Mouse (Mus musculus): ENCODE measurements around the gene Fsd2. TPM values are rescaled to one million over a fixed set of nuclear protein-coding genes. Genes with fewer than 3 reads are reported as not detected.

Gene Fsd2
- polyA plus RNA-seq, 1 experiment from 2014 or later, result 0.29 TPM

DNA sequence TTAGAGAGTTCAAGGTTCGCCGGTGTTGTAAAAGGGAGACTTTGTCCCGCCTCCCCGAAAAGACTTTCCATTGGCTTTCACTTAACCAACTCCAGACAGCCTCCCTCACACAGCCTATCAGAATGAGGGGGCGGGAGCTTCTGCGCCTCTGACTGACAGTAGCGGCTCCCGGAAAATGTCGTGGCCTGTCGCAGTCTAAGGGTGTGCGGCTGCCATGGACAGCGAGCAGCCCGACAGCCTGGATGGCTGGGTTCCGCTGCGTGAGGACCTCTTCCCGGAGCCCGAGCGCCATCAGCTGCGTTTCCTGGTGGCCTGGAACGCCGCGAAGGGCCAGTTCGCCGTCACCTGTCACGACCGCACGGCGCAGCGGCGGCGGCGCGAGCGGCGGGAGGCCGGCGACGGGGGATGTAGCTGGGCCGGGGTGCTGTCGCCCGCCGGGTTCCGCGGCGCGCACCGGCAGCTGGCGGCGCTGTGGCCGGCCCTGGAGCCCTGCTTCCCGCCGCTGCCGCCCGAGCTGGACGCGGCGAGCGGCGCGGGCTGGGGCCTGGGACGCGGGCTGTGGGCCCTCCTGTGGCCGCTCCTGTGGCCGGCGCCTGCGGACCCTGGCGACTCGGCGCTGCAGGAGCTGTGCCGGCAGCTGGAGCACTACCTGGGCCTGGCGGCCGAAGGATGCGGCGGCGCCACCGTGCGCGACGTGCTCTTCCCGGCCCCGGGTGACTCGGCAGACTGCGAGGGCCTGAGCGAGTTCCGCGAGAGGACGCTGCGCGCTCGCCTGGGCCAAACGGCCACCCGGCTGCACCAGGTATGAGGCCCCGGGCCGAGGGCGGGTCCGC lies 4.6 kb upstream of the Fsd2 start, which contains the start of gene Whamm:
Whamm (plus strand) TSS at position 159 of the 833 bp plus-strand sequence.
- WGBS, result under 1% methylated on average over 93 of the region's 96 CpGs
- Histone ChIP-seq H3K27me3 (no peaks in the 10 kb centered on the region), H3K9me3 (no peaks in the 10 kb centered on the region), H3K4me3 (peak within 1 kb of the TSS; percentile 91), H3K4me1 (replicated peaks) (peaks cover 18% of the 10 kb centered on the region), H3K4me2 (peak within 1 kb of the TSS; percentile 68), H3K27ac (replicated peaks) (peak within 1 kb of the TSS; percentile 98), H3K36me3 (peaks cover 13% of the 10 kb centered on the region), H3K9ac (peak within 1 kb of the TSS; percentile 96)
- peak; percentile 100 for ATAC-seq (ENCODE audit: low read depth)

DNA sequence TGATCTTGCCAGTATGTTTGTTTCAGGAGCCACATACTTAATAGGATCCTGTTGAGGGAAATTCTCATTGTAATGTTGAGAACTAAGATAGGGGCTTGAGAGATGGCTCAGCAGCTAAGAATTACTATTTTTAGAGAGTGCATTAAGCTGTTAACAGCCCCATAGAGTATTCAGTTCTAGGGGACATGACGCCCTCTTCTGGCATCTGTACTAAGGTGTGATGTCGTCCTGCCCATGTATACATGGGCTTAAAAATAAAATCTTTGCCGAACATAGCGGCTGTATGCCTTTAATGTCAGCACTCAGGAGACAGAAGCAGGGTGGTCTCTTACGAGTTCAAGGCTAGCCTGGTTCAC lies 4.0 kb upstream of the Fsd2 start:
- H3K36me3 ChIP-seq, result peaks cover 7% of the 10 kb centered on the region
- peak; percentile 40; the same call in 1 of the 2 replicates for ATAC-seq (ENCODE audit: low read depth)
- no peaks in the 10 kb centered on the region for H3K27me3 ChIP-seq
- H3K9me3 ChIP-seq, result no peaks in the 10 kb centered on the region
- H3K4me3 ChIP-seq, result peak overlapping the region; percentile 91
- H3K9ac ChIP-seq, result no peak overlapping the region
- peaks cover 18% of the 10 kb centered on the region for H3K4me1 ChIP-seq (replicated peaks)
- H3K27ac ChIP-seq (replicated peaks), result no peak overlapping the region
- peak overlapping the region; percentile 68 for H3K4me2 ChIP-seq
- WGBS, result 5% methylated on average over 5 of the region's 5 CpGs

DNA sequence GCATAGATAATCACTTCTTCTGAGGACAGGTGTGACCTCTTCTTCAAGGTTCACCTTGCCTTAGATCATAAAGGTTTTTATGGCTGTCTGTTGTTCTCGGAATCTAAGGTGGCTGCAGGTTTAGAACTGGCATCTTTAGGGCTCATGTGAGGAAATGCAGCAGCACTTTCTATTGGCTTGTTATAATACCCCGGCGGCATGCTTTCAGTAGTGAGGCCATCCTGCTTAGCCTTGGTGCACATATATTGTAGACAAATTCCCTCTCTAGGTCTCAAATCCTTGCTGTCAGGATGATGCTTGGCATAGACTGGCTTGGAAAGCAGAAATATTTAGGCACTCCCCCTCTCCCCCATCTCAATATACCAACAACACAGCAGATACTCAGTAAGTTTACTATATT lies 3.5 kb upstream of the Fsd2 start:
- ATAC-seq (ENCODE audit: low read depth), result no peak
- H3K36me3 ChIP-seq, result peaks cover 5% of the 10 kb centered on the region
- H3K4me2 ChIP-seq, result no peak overlapping the region
- peaks cover 18% of the 10 kb centered on the region for H3K4me1 ChIP-seq (replicated peaks)
- H3K9ac ChIP-seq, result no peak overlapping the region
- no peaks in the 10 kb centered on the region for H3K27me3 ChIP-seq
- no peaks in the 10 kb centered on the region for H3K9me3 ChIP-seq
- H3K4me3 ChIP-seq, result no peak overlapping the region
- no peak overlapping the region for H3K27ac ChIP-seq (replicated peaks)
- 89% methylated on average over 3 of the region's 3 CpGs for WGBS

DNA sequence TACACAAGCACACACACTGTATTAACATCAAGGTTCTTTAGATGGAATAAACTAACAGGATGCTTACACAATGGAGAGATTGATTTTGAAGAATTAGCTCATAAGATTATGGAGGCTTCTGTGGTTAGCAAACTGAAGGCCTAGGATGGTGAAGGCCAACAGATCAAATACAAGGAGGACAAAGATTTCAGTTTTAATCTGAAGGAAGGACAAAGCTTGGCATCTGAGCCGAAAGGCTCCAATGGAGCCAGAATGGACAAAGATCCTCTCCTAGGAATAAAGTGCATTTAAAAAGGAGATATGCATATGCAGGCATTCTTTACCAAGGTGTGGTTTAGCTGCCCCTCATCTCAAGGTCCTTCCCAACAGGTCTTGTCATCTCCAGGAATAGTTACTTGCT lies 3.1 kb upstream of the Fsd2 start:
- Histone ChIP-seq H3K9ac (no peak overlapping the region), H3K4me1 (replicated peaks) (peaks cover 18% of the 10 kb centered on the region), H3K4me2 (no peak overlapping the region), H3K27ac (replicated peaks) (no peak overlapping the region), H3K27me3 (no peaks in the 10 kb centered on the region), H3K36me3 (peaks cover 1% of the 10 kb centered on the region), H3K9me3 (no peaks in the 10 kb centered on the region), H3K4me3 (no peak overlapping the region)
- 92% methylated on average over 1 of the region's 1 CpGs for WGBS
- ATAC-seq (ENCODE audit: low read depth), result no peak

DNA sequence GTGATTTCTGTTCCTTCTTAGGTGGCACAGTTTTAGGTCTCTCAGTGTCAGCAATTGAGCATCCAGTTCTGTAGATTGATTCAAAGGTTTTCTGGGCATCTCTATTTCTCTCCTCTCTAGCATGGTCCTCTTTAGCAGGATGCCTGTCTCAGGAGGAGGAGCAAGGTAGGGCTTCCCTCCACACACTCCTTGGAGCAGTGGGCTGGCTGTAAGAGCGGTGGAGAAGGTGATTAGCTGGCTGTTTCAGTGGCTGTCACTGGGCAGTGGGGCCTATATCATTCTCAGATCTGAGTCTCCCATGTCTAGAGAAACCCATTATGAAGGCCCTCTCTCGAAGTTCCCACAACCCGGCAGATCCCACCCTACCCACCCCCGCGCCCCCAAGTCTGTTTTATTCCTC lies 652 bp upstream of the Fsd2 start:
- ATAC-seq (ENCODE audit: low read depth), result no peak
- no peak overlapping the region for H3K4me3 ChIP-seq
- 87% methylated on average over 5 of the region's 5 CpGs for WGBS

DNA sequence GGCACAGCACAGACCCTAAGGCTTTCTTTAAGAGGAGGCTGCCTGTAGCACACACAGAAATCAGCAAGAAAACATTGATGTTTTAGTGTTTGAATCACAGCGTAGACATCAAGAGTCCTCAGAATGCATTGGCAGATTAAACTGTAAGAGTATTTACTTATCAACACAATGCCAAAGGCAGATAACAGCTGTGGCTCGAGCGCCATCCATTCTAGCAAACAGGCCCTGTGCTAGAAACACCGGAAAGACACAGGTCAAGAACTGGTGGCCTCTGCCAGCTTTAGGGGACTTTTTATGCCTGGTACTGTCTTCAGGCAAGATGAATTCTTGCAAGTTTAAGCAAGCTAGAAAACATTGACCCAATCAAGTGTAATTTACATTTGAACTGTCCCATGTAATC lies 412 bp downstream of the Fsd2 start:
- Histone ChIP-seq H3K4me1 (replicated peaks) (no peaks in the 10 kb centered on the region), H3K27me3 (no peaks in the 10 kb centered on the region), H3K4me3 (no peak overlapping the region), H3K9me3 (no peaks in the 10 kb centered on the region), H3K4me2 (no peak overlapping the region), H3K9ac (no peak overlapping the region), H3K27ac (replicated peaks) (no peak overlapping the region), H3K36me3 (no peaks in the 10 kb centered on the region)
- ATAC-seq (ENCODE audit: low read depth), result no peak
- WGBS, result 85% methylated on average over 4 of the region's 4 CpGs

More for the DNA sequence above, 652 bp upstream of the Fsd2 start:
- peaks cover 5% of the 10 kb centered on the region for H3K4me1 ChIP-seq (replicated peaks)
- no peak overlapping the region for H3K9ac ChIP-seq
- no peaks in the 10 kb centered on the region for H3K9me3 ChIP-seq
- H3K27ac ChIP-seq (replicated peaks), result no peak overlapping the region
- no peaks in the 10 kb centered on the region for H3K27me3 ChIP-seq
- no peak overlapping the region for H3K4me2 ChIP-seq
- H3K36me3 ChIP-seq, result no peaks in the 10 kb centered on the region

DNA sequence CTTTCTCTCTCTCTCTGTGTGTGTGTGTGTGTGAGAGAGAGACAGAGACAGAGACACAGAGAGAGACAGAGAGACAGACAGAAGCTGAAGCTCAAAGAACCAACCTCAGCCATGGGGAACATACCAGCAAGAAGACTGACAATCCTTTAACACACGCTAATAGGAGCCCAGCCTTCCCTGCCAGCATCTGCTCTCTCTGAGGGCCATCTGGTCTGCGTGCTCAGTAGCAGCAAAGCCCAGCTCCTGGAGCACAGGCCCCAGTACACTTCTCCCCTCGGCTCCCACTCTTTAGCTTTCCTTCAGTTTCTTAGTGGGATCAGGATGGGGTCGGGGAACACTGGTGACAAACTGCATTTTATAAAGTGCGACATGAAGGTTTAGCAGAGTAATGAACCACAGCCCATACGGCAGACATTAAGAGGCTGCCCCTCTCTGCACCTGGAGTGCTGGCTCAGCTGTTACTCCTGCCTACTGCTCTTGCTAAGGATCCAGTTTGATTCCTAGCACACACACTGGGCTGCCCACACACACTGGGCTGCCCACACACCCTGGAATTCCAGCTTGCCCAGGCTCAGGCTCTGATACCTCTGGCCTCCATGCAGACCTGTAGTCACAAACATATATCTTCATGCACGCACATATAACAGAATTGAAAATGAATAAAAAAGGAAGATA lies 1.2 kb downstream of the Fsd2 start:
- Histone ChIP-seq H3K9ac (0 out of 2 replicates have a peak overlapping the region, but pooled peaks have one; percentile 31), H3K27ac (replicated peaks) (no peak overlapping the region), H3K36me3 (no peaks in the 10 kb centered on the region), H3K4me1 (replicated peaks) (peaks cover 2% of the 10 kb centered on the region; the same call in 1 of the 2 replicates), H3K4me2 (no peak overlapping the region), H3K9me3 (no peaks in the 10 kb centered on the region), H3K27me3 (no peaks in the 10 kb centered on the region), H3K4me3 (no peak overlapping the region)
- no peak for ATAC-seq (ENCODE audit: low read depth)
- 66% methylated on average over 7 of the region's 7 CpGs for WGBS

DNA sequence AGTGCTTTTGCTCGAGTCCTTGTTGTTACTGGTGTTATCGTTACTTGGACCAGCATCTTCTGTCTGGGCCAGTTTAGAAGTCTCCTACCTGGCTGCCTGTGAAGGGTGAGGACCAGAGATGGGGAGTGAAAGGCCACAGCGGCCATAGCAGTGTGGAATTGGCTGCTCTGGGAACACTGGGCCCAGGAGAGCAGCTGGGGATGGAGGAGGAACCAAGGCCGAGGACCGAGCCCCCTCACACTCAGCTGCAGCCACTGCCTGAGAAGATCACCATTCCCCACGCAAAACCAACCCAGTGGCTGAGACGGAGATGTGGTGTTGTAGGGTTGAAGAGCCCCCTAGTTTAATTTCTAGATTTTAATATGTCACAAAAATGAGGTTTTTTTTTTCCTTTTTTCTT lies 2.0 kb downstream of the Fsd2 start:
- H3K27me3 ChIP-seq, result no peaks in the 10 kb centered on the region
- H3K36me3 ChIP-seq, result no peaks in the 10 kb centered on the region
- no peak for ATAC-seq (ENCODE audit: low read depth)
- no peak overlapping the region for H3K4me2 ChIP-seq
- WGBS, result 78% methylated on average over 7 of the region's 7 CpGs
- H3K27ac ChIP-seq (replicated peaks), result no peak overlapping the region
- no peak overlapping the region for H3K4me3 ChIP-seq
- peaks cover 6% of the 10 kb centered on the region; the same call in 1 of the 2 replicates for H3K4me1 ChIP-seq (replicated peaks)
- H3K9ac ChIP-seq, result no peak overlapping the region
- no peaks in the 10 kb centered on the region for H3K9me3 ChIP-seq

DNA sequence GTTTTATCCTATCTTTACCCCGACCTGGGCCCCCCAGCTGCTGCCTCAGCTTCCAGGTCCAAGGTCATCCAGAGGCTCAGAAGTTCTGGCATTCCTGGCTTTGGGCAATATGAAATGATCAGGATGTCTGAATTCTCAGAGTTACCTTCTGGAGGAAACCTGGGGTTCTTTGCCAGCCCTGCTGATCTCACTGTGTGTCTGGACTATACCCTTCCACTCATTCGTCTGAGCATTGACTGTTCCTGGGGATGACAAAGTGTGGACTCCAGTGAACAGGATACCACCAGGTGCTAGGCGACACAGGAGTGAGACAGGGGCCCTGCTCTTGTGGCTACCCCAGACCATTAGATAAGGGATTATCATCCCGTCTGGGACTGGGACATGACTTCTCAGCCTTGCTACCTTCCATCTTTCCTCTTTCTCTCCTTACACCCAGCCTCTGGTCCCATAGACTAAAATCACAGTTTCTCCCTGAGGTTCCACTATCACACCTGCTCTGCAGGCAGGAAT lies 3.2 kb downstream of the Fsd2 start:
- peaks cover 6% of the 10 kb centered on the region; the same call in 1 of the 2 replicates for H3K4me1 ChIP-seq (replicated peaks)

DNA sequence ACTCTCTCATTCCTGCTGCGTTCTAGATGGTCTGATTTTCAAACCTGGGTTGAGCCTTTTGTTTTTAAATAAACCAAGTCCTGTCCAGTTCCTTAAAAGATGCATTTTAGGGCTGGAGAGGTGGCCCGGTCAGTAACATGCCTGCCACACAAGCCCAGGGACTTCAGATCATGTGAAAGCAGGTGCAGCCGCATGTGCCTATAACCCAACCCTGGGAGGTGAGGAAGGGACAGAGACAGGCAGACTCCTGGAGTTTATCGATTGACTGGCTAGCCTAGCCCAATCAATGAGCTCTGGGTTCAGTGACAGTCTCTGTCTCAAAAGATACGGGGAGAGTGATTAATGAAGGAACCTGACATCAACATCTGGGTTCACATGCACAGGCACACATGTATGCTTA lies 5.5 kb downstream of the Fsd2 start:
- H3K4me1 ChIP-seq (replicated peaks), result peaks cover 6% of the 10 kb centered on the region; the same call in 1 of the 2 replicates
- ATAC-seq (ENCODE audit: low read depth), result no peak
- no peaks in the 10 kb centered on the region for H3K27me3 ChIP-seq
- H3K27ac ChIP-seq (replicated peaks), result no peak overlapping the region
- no peak overlapping the region for H3K4me2 ChIP-seq
- no peaks in the 10 kb centered on the region for H3K9me3 ChIP-seq
- 74% methylated on average over 5 of the region's 5 CpGs for WGBS
- H3K9ac ChIP-seq, result no peak overlapping the region
- H3K36me3 ChIP-seq, result no peaks in the 10 kb centered on the region
- no peak overlapping the region for H3K4me3 ChIP-seq

More for the DNA sequence above, 3.2 kb downstream of the Fsd2 start:
- Histone ChIP-seq H3K4me2 (no peak overlapping the region), H3K9ac (no peak overlapping the region), H3K9me3 (no peaks in the 10 kb centered on the region), H3K36me3 (no peaks in the 10 kb centered on the region), H3K27ac (replicated peaks) (no peak overlapping the region), H3K27me3 (no peaks in the 10 kb centered on the region), H3K4me3 (no peak overlapping the region)
- no peak for ATAC-seq (ENCODE audit: low read depth)
- WGBS, result 79% methylated on average over 4 of the region's 4 CpGs

DNA sequence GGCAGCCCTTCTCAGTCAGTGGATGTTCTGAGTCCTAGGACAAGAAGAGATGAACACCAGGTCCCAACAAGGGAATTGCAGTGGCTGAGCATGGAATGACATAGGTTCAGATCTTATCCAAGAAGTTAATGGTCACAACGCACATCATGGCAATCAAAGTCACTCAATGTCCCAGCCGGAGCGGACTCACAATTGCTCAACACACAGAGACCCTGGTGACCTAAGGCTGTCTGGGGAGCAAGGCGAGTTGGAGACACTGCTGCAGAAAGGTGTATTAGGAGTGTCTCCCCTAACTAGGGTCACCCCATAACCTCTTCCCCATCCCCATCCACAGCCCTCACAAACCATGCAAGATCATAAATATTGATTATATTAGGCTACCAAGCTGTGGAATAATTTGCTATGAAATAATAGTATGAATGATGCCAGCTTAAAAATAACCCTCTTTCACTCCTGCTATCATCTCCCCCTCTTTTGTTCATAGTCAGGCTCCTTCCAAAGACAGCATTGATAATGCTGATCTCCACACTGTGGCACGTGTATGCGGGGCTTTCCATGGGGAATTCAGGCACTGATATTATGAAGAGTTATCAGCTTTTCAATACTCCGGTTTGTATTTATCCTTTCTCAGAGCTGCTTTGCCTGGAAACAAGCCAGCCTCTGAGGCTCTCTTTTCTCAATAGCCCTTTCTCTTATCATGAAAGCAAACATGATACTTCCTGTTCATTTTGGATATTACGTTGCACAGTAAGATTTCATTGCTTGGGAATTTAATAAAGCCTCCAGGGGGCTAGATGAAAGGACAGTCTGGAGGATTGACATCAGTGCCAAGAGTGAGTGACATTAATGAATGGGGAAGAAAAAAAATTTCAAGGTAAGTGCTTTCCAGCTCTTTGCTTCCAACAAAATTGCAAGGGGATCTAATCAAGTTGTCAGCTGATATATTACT lies 6.4 kb downstream of the Fsd2 start:
- Histone ChIP-seq H3K9ac (no peak overlapping the region), H3K9me3 (no peaks in the 10 kb centered on the region), H3K4me3 (no peak overlapping the region), H3K27ac (replicated peaks) (no peak overlapping the region), H3K4me1 (replicated peaks) (peaks cover 6% of the 10 kb centered on the region; the same call in 1 of the 2 replicates), H3K36me3 (no peaks in the 10 kb centered on the region), H3K27me3 (no peaks in the 10 kb centered on the region), H3K4me2 (no peak overlapping the region)
- no peak for ATAC-seq (ENCODE audit: low read depth)
- 72% methylated on average over 8 of the region's 8 CpGs for WGBS
